Mouse (Mus musculus) megakaryocyte, embryonic 14.5 days (primary cell): ENCODE measurements around the gene Pdss2.

ENCODE experiments used
- FLI1 ChIP-seq: IDR thresholded peaks from 2 replicates; pipeline ENCODE4 v1.6.1; 2012; ENCODE audit warnings: low read length, inconsistent platforms, mixed read lengths
- GATA1 ChIP-seq: IDR thresholded peaks from 3 replicates; pipeline ENCODE4 v1.6.1; 2012; ENCODE audit warnings: mixed read lengths, low read length, inconsistent platforms, borderline replicate concordance

DNA sequence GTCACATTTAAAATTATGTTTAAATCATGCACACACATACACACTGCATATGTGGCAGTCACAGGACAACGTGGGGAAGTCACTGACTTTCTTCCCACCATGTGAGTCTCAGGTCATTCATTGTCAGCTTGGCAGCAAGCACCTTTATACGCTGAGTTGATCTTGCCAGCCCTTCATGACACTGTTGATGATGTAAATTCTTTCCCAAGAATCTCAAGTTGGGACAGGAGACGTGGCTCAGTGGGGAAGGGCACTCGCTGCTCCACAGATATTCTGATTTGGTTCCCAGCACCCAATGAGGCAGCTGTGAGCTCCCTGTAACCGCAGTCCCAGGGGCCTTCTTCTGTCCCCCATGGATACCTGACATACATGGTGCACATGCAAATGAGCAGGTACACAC is 147.3 kb downstream of the Pdss2 start:
- TF ChIP-seq GATA1 (no peak), FLI1 (no peak)
